Mouse (Mus musculus) thymus, adult 2 months (tissue): ENCODE data around the gene Nos1ap. TPM values are rescaled to one million over a fixed set of nuclear protein-coding genes. Genes with fewer than 3 reads are reported as not detected.

Source experiments
- DNase-seq: peaks from one replicate; pipeline ENCODE4 v3.0.0; 2021
- H3K27ac ChIP-seq: fragments of 200-500 bp; 2 replicates; pipeline ENCODE4 v1.5.1; 2012; ENCODE audit warnings: low read length, control low read depth; ENCODE audit not compliant: control insufficient read depth, insufficient read depth
- H3K27me3 ChIP-seq: fragments of 200-500 bp; 2 replicates; pipeline ENCODE4 v1.6.1; 2012; ENCODE audit warnings: mild to moderate bottlenecking, low read length, moderate library complexity, mixed read lengths; ENCODE audit not compliant: control insufficient read depth, insufficient read depth
- H3K36me3 ChIP-seq: fragments of 200-500 bp; 2 replicates; pipeline ENCODE4 v1.6.1; 2012; ENCODE audit warnings: mild to moderate bottlenecking, low read length, moderate library complexity; ENCODE audit not compliant: control insufficient read depth, insufficient read depth
- H3K4me1 ChIP-seq: fragments of 200-500 bp; replicated peaks from 2 replicates; pipeline ENCODE4 v1.6.1; 2012; ENCODE audit warnings: low read length; ENCODE audit not compliant: control insufficient read depth, insufficient read depth
- H3K4me3 ChIP-seq: fragments of 200-500 bp; 2 replicates; pipeline ENCODE4 v1.5.1; 2012; ENCODE audit warnings: mild to moderate bottlenecking, low read length, control low read depth, moderate library complexity; ENCODE audit not compliant: control insufficient read depth, insufficient read depth
- CTCF ChIP-seq: fragments of 200-500 bp; IDR thresholded peaks from 2 replicates; pipeline ENCODE4 v1.5.1; 2012; ENCODE audit warnings: mild to moderate bottlenecking, control low read depth, low read length, moderate library complexity, borderline replicate concordance; ENCODE audit not compliant: control insufficient read depth, poor library complexity, insufficient read depth; ENCODE audit errors: extremely low read depth
- POLR2A ChIP-seq: fragments of 200-500 bp; IDR thresholded peaks from 2 replicates; pipeline ENCODE4 v1.6.1; 2012; ENCODE audit warnings: mild to moderate bottlenecking, low read length, control low read depth, moderate library complexity; ENCODE audit not compliant: control insufficient read depth, poor library complexity, insufficient read depth; ENCODE audit errors: extremely low read depth
- WGBS: fragments of 180-500 bp; shearing (Covaris S2); methylation state at CpG from one replicate; pipeline ENCODE4 v1.1.7; 2018; 5-methylcytosine and 5-hydroxymethylcytosine counted together
- polyA plus RNA-seq: library from polyadenylated mRNA; depleted of rRNA; stranded (reverse); fragments of >200 nt; gene quantifications from 2 replicates; pipeline ENCODE4 v1.2.3, GENCODE M21; 2012; rRNA removed

The Nos1ap gene
- polyA plus RNA-seq, result 3.1 and 3.3 TPM in 2 replicates

DNA sequence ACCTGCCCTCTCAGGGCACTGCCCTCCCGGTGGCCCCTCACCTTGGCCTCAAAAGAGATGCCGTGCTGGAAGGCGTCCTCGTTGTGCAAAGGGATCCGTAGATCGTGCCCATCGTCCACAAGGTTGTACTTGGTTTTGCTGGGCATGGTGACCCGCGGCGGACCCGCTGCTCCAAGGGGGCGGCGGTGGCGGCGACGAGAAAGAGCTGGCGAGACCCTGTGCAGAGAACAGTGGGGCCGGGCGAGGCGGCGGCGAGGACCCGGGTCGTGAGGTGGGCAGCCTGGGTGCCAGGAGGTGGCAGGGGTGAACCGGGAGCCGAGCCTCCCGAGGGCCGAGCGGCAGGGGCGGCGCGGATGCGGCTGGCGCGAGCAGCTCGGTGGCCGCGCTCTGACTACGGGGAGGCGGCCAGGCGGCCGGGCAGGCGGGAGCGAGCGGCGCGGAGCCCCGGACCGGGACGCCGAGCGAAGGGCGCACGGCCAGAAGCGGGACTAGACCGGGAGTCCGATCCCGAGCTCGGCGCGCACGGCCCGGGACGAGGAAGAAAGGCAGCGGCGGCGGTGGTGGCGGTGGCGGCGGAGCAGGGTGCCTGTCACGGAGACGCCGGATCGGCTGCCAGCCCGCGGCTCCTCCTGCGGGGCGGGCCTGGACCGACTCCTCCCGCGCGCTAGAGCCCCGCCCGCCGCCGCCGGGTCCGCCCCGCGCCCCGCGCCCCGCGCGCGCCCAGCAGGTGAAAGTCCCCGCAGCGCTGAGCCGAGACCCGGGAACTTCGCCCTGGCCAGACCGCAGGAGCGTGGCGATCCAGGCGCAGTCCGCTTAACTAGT is at the start of gene Nos1ap:
Gene Nos1ap, minus strand, starts transcription at position 643 of the 822 bp plus-strand sequence.
- under 1% methylated on average over 103 of the region's 106 CpGs for WGBS
- Histone ChIP-seq H3K4me1 (peaks cover 7% of the 10 kb centered on the region; the same call in 1 of the 2 replicates), H3K27ac (no peak within 1 kb of the TSS), H3K4me3 (peak within 1 kb of the TSS; percentile 70), H3K27me3 (peaks cover 8% of the 10 kb centered on the region; the same call in 1 of the 2 replicates), H3K36me3 (no peaks in the 10 kb centered on the region)
- TF ChIP-seq POLR2A, result no peak
- peak; percentile 53 for DNase-seq

DNA sequence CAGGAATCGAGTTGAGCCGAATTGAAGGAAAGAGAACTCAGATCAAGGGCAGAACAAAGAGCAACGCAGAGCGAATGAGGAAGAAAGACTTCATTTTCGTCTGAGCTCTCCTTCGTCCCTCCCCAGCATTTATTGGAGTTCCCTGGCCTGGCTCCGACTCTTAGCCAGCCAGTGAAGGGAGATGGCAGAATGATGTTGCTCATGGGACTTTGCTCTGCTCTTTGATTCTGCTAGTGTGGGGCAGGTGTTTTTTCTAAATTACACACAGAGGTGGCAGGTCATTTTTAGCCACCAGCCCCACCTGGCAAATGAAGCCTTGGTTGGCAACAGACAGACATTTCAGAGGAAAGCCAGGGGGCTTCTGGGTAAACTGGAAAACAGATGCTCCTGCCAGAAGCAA is 49.3 kb upstream of the Nos1ap start:
- no peak for TF ChIP-seq CTCF
- TF ChIP-seq POLR2A, result no peak
- 0 out of 2 replicates have a peak, but pooled peaks cover 2% of the 10 kb centered on the region for H3K27me3 ChIP-seq
- 87% methylated on average over 7 of the region's 7 CpGs for WGBS
- no peak for DNase-seq
- no peaks in the 10 kb centered on the region for H3K4me1 ChIP-seq
- H3K4me3 ChIP-seq, result no peak overlapping the region
- no peaks in the 10 kb centered on the region for H3K36me3 ChIP-seq
- no peak overlapping the region for H3K27ac ChIP-seq

DNA sequence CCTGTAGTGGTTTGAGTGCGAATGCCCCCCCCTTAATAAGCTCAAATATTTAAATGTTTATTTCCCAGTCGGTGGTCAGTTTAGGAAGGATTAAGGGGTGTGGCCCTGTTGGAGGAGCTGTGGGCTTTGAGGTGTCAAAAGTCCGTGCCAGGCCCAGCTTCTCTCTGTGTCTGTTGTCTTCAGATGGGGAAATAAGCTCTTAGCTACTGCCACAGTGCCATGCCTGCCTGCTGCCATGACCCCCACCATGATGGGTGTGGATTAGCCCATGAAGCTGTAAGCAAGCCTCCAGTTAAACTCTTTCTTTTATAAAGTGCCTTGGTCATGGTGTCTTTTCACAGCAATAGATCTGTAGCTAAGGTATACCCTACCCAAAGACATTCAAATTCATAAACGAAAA is 43.2 kb upstream of the Nos1ap start:
- TF ChIP-seq POLR2A (no peak), CTCF (no peak)
- H3K36me3 ChIP-seq, result no peaks in the 10 kb centered on the region
- no peak overlapping the region for H3K4me3 ChIP-seq
- 88% methylated on average over 4 of the region's 4 CpGs for WGBS
- no peak for DNase-seq
- no peaks in the 10 kb centered on the region for H3K27me3 ChIP-seq
- H3K4me1 ChIP-seq, result no peaks in the 10 kb centered on the region
- no peak overlapping the region for H3K27ac ChIP-seq

DNA sequence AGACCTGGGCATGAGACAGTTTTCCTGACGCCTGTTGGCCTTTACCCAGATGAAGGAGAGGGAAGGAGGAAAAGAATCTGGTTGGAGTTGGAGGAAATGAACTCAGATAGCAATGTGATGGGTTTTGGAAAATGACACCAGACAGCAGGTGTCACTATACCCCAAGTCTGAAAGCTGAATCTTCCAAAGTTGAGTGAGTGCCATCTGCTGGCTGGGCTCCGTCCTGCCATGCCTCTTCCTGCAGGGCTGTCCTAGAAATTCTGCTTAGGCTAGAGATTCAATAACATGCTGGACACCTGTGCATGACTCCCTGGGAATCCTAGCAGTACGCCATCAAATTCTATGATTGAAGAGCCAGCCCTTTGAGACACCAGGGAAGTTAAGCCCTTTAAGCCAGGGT is 42.7 kb upstream of the Nos1ap start:
- DNase-seq, result peak; percentile 78
- no peak overlapping the region for H3K27ac ChIP-seq
- 26% methylated on average over 3 of the region's 3 CpGs for WGBS
- no peak overlapping the region for H3K4me3 ChIP-seq
- TF ChIP-seq CTCF (peak; percentile 62; the same call in 1 of the 2 replicates), POLR2A (no peak)
- H3K27me3 ChIP-seq, result no peaks in the 10 kb centered on the region
- no peaks in the 10 kb centered on the region for H3K36me3 ChIP-seq
- no peaks in the 10 kb centered on the region for H3K4me1 ChIP-seq

DNA sequence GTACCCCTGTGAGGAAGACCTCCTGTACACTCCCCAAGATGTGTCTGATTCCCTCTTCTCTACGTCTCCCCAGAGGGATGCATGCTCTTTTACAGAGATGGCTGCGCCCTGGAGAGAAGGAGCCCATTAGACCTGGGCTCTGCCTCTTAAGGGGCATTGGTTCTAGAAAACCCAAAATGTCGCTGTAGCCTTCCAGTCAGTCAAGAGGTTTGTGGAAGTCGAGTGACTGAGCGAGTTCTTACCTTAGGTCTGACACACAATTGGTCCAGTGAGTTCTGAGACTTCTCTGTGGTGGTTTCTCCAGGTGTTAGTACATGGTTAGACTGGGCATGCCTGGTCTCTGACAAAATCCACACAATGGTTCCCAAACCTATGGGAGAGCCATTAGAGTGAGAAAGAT is 41.9 kb upstream of the Nos1ap start:
- DNase-seq, result no peak
- H3K36me3 ChIP-seq, result no peaks in the 10 kb centered on the region
- H3K4me3 ChIP-seq, result no peak overlapping the region
- H3K27me3 ChIP-seq, result no peaks in the 10 kb centered on the region
- no peak for TF ChIP-seq POLR2A
- TF ChIP-seq CTCF, result no peak
- 95% methylated on average over 5 of the region's 5 CpGs for WGBS
- H3K4me1 ChIP-seq, result no peaks in the 10 kb centered on the region
- H3K27ac ChIP-seq, result no peak overlapping the region

DNA sequence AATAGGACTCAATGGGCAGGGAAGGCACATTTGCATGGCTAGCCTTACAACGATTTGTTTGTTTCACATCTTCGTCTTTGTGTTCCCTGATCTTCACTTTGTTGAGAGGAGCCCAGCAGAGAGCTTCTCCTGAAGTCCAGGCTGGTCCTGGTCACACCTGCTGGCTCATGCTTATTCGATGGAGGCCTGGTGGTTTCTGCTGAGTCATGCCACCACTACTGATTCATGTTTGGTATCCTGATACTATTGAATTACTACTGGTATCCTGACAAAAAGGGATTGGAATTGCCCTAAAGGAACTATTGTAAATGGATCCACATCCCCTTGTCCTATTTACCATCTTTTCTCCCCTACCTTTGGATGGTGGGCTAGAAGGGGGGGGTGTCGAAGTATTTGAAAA is 40.8 kb upstream of the Nos1ap start:
- 76% methylated on average over 4 of the region's 4 CpGs for WGBS
- no peaks in the 10 kb centered on the region for H3K36me3 ChIP-seq
- no peak for DNase-seq
- no peak overlapping the region for H3K27ac ChIP-seq
- no peak overlapping the region for H3K4me3 ChIP-seq
- H3K4me1 ChIP-seq, result no peaks in the 10 kb centered on the region
- TF ChIP-seq POLR2A, result no peak
- no peak for TF ChIP-seq CTCF
- no peaks in the 10 kb centered on the region for H3K27me3 ChIP-seq
